Mouse (Mus musculus): ENCODE data around the gene Foxo6.

Foxo6 gene

DNA sequence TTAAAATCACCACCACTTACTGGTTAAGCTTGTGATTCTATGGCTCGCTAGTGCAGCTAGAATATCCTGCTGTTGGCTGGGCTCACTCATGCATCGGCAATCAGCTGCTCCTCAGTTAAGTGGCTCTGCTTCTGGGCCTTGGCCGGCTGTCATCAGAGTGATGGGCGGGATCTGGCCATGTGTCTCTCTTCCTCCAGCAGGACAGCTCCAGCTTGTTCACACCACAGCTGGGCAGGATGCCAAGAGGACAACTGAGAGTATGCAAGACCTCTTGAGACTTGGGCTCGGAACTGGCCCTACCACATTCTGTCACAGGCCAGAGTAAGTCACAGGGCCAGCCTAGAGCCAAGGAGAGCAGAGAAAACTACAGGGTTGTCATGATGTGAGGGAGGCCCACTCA is 39.7 kb downstream of the Foxo6 start:
- peak; percentile 47 for DNase-seq (ENCODE audit: low read depth)

- DNase-seq (ENCODE audit: low read depth), result no peak
Observed at GRCm38 (mm10) chr4:120246086-120246485, 41.1 kb downstream of the Foxo6 start.

- no peak for DNase-seq (ENCODE audit: low read depth)
Observed at GRCm38 (mm10) chr4:120242783-120243262, 44.3 kb downstream of the Foxo6 start.

DNA sequence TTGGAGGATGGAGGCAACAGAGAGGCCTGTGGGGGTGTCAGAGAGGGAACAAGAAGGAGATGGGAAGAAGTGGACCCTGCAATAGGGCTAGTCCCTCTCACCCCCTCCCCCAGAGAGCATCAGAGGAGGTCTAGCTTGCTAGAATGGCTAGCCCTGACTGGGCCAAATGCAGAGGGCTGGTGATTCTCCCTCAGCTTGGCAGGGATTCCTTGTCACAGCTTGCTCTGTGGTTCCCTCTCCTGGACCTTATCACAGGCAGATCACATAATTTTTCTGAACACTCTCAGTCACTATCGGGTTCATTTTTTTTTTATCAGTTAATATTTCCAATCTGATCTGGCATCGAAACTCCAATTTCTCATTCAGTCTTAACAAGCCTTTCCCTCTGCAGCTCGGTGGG is 46.0 kb downstream of the Foxo6 start:
- DNase-seq (ENCODE audit: low read depth), result no peak

DNA sequence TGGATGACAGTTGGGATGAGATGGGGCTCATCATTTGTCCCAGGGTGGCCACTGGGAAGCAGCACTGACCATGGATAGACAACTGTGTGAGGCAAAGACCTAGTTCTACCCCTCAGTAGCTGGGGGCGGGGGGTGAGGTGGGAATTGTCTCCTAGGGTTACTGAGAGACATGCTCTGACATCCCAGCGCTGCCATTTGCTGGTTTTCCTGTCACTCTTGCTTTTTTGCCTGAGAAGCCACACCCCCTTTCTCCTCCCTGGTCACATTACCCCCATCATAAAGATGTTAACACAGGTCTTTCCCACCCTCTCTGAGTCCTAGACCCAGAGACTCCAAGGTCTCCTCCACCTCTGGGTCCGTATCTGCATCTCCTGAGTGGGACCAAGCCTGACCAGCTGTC is 47.7 kb downstream of the Foxo6 start:
- DNase-seq (ENCODE audit: low read depth), result no peak

GRCm38 (mm10) chr4:120233243-120233642 is 53.9 kb downstream of the Foxo6 start:
- no peak for DNase-seq (ENCODE audit: low read depth)

DNA sequence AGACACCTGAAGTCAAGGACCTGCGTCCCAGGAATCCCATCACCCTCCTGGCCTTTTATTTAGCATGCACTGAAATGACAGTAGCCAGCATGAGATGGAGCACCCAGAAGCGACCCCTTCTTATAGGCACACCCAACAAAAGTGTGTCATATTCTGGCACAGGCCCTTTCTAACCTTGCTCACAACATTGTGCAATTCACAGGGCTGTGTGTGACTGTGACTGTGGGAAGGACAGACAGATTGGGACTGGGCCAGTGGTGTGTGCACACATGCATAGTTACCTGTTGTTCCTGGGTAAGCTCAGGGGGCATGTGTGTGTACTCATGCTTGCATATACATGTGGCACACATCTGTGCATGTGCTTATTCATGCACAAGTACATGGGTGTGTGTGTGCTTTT is 54.6 kb downstream of the Foxo6 start:
- no peak for DNase-seq (ENCODE audit: low read depth)

GRCm38 (mm10) chr4:120231982-120232381 is 55.2 kb downstream of the Foxo6 start:
- no peak for DNase-seq (ENCODE audit: low read depth)

- peak; percentile 46 for DNase-seq (ENCODE audit: low read depth)
Observed at GRCm38 (mm10) chr4:120230256-120230649, 56.9 kb downstream of the Foxo6 start.

DNA sequence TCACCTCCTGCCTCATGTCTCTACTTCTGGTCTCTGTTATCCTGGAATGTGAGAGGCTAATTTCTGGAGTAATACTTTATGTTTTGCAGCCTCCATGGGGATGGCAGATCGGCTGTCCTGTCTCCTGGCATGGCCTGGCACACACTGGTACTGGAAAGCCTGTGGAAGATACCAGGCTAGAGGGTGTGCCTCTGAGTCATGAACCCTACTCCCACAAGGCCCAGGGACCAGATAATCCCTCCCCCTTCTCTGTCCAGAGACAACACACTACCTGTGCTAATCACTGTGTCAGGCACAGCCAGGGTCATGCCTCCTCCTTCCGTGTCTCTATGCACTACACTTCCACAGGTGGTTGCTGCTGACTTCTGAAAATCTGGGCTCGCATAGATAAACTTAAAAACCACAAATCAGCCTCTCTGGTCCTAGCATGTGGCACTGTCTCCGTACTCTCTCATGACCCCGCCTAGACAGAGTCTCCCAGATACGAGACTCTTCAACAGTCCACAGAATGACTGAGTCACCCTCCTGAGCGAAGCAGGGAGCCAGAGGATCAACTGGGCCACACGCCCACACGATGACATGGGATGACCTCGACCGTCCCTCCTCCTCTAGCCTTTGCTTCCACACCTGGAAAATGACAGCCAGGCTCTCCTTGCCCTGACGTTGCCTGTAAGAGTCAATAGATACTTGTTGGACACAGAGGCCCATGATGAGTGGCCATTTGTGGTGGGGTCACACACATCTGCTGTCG is 57.5 kb downstream of the Foxo6 start:
- no peak for DNase-seq (ENCODE audit: low read depth)

DNA sequence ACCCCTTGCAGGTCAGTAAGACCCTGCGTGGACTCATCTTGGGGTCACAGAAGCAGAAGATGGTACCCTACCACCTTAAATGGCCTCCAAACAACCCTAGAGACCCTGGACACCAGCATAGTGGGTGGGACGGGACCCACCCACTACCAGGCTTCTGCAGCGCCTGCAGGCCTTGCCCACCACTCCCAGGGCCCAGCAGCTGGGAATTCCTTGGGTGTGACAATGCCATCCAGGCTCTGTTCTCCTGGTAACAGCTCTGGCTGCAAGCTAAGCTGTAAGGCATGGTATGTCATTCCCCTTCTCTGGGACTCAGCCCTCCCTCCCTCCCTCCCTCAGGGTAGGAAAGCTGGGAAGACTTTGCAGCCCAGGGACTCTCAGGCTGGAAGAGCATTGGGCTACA is 58.5 kb downstream of the Foxo6 start:
- no peak for DNase-seq (ENCODE audit: low read depth)

GRCm38 (mm10) chr4:120227224-120227623 is 59.9 kb downstream of the Foxo6 start:
- no peak for DNase-seq (ENCODE audit: low read depth)

DNA sequence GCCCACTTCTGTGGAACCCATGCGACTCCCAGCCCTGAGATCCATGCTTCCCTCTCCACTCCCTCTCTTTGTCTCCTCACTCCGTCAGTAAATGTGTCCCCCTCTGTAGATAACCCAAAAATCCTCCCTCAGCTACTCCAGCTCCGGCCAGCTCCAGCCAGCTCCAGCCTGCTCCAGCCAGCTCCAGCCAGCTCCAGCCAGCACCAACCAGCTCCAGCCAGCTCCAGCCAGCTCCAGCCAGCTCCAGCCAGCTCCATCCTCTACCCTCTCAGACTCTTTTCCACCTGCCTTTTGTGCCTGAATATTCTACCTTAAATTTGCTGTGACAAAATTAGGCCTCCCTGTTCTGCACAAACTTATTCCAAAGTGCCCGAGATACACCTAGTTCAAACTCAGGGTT is 60.5 kb downstream of the Foxo6 start:
- DNase-seq (ENCODE audit: low read depth), result no peak

DNA sequence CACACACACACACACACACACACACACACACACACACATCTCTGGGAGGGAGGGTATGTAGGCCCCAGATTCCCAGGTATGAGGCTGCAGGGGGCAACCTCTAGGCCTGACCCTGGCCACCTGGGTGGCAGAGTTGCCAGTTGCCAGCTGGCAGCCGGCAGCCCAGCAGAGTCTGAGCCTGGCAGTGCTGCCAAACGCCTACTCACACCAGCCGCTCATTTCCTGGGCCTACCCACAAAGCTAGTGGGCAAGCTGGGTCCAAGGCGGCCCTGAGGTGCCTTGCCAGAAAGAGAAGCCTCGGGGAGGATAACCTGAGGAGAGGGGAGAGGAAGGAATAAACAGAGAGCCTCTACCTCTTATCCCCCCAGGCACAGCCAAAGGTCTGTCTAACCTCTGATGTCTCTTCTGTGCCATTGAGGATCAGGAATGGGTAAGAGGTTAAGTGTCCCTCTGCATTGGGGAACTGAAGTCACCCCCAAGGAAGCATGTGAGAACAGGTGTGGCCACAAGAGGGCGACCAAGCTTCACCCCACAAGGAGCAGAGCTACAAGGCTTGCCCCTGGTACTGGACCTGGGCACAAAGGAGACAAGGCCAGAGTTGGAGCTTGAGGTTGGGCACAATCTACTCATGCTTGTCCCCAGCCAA is 61.9 kb downstream of the Foxo6 start:
- DNase-seq (ENCODE audit: low read depth), result peak; percentile 70

DNA sequence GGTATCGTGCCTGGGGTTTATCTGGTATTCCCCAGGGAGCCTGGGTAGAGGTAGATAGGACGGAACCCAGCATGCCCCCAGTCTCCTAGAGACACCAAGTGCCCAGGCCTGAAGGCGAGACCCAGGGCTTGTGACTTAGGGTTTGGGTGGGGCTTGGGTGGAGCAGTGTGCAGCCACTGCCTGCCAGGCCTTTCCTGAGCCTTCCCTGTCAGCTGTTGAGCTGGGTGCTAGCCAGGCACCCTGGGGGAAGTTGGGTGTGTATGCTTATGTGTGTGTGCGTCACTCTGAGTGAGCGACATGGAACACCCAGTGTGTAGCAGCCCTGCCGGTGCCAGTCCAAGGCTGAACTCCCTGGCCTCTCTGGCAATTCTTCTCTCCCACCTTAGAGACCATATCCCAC is 63.3 kb downstream of the Foxo6 start:
- DNase-seq (ENCODE audit: low read depth), result no peak

DNA sequence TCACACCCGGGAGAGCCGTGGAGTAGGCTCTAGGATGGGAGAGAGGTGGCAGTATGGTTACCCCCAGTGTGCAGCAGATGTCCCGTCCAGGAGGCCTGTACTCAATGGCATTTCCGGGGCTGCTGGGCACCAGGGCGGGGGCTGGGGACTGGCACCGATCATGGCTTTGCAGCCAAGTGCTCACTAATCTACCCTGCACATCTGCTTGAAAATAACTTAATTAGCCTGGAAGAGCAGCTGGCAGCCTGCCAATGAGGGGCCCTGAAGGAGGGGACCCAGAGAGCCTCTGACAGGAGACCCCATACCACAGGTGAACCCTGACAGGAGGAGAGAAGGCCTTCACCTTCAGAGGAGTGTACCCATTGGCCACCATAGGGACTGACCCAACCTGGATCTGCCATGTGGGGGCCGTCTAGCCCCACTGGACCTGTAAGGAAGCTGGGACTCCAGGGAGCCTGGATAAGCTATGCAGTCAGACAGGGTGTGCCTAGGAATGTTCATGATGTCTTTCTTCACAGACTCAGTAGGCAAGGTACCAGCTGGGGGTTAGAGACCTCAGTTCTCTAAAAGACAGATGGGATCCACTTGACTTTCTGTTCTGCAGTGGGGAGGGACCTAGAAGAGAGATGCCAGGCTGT is 63.9 kb downstream of the Foxo6 start:
- no peak for DNase-seq (ENCODE audit: low read depth)

DNA sequence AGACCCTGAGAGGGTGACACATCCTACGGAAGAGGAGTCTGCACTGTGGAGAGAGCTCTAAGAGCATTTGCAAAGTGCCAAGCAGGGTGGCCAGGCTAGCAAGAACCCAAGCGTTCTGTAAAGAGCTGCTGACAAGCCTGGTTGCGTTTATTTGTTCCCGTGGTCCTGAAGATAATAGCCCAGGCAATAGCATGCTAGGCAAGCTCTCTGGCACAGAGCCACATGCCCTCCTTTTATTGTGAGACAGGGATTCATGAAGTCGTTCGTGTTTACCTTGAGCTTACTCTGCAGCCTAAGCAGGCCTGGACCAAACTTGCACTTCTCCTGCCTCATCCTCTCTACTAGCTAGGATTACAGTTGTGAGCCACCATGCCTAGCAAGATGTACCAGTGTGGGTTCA is 65.4 kb downstream of the Foxo6 start:
- DNase-seq (ENCODE audit: low read depth), result no peak

DNA sequence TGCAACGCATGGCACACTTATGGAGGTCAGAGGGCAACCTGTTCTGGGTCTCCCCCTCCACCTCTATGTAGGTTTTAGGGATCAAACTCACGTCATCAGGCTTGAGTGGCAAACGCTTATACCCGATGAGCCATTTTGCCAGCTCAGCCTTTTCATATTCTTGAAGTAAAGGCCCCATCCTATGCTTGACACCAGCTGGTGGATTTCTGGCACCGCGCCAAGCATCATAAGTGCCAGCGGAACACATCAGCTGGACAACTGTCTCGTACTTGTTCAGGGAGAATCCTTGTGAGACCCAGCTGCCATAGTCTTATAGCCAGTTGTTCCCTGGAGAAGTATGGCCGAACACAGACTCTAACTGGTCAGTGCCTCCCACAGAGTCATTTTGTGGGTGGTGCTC is 68.3 kb downstream of the Foxo6 start:
- no peak for DNase-seq (ENCODE audit: low read depth)

Data from 416B (cell line).